Comparison of ENCODE assay signal across 8 mouse cellular contexts in the genomic region with DNA sequence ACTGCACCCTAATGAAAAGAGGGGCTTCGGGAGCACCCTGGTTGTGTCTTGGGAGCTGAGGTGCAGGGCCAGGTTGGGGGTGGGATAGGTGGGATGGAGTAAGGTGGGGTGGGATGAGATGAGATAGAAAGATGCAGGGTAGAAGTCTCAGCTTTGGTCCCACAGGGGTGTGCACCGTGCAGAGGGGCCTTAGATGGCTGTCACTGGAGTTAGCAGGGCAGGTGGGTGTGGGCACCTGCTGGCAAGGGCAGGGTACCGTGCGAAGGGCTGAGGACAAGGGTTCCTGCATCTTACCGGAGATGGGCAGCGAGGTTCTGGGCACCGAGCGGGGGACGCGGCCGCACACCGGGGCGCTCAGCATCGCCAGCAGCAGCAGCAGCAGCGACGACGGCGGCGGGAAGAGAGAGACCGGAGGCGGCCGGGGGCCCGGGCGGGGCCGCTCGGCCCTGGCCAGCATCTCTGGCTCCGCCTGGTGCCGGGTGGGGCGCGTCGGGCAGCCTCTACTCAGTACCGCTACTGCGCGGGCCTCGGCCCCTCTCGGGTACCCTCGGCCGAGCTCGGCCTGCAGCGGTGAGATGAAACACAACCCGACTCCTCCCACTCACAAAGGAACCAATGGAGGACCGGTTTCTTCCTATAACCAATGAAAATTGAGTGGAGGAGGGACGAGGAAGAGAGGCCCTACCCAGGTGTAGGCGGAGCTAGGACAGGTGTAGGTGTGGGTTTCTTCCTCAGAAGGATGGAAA. TPM values are rescaled to one million over a fixed set of nuclear protein-coding genes. Genes with fewer than 3 reads are reported as not detected.
A peak's percentile ranks its signal among the peaks of the same experiment; 100 is the strongest.
DNase-seq lines count a peak whose midpoint lies in the region; ATAC-seq lines count a peak whose summit lies in the region.

A gene (minus strand): TSS at position 603 of the 746 bp plus-strand sequence.

- DNase-seq in ovary, postnatal 36 days (ENCODE audit: low spot score): peak; percentile 32
- DNase-seq in ovary, postnatal 10 days (ENCODE audit: low spot score): no peak
- peak; percentile 87 for DNase-seq in embryo, embryonic 11 days
- DNase-seq in kidney, postnatal 10 days: peak; percentile 69
- DNase-seq in testis, postnatal 10 days (ENCODE audit: low spot score): peak; percentile 72

- H3K4me2 ChIP-seq in heart, embryonic 14.5 days (ENCODE audit: low read length): peak within 1 kb of the TSS; percentile 81
- peak within 1 kb of the TSS; percentile 91 for H3K4me2 ChIP-seq in limb, embryonic 15.5 days
- peak within 1 kb of the TSS; percentile 77 for H3K4me2 ChIP-seq in midbrain, embryonic 16.5 days (ENCODE audit: low read length)

- H3K9ac ChIP-seq in heart, embryonic 14.5 days (ENCODE audit: low read length): peak within 1 kb of the TSS; percentile 62; the same call in 1 of the 2 replicates
- H3K9ac ChIP-seq in limb, embryonic 15.5 days: peak within 1 kb of the TSS; percentile 42
- peak within 1 kb of the TSS; percentile 95 for H3K9ac ChIP-seq in midbrain, embryonic 16.5 days (ENCODE audit: low read depth, low read length)

- no peaks in the 10 kb centered on the region for H3K36me3 ChIP-seq in heart, embryonic 14.5 days (ENCODE audit: control insufficient read depth, insufficient read depth, low read length)
- H3K36me3 ChIP-seq in limb, embryonic 15.5 days: no peaks in the 10 kb centered on the region
- H3K36me3 ChIP-seq in midbrain, embryonic 16.5 days (ENCODE audit: control insufficient read depth, insufficient read depth, low read length): peaks cover 5% of the 10 kb centered on the region; the same call in 1 of the 2 replicates

- WGBS in heart, embryonic 14.5 days: 4% methylated on average over 41 of the region's 44 CpGs
- 2% methylated on average over 42 of the region's 44 CpGs for WGBS in limb, embryonic 15.5 days
- WGBS in midbrain, embryonic 16.5 days: 3% methylated on average over 39 of the region's 44 CpGs

- ATAC-seq in heart, embryonic 14.5 days (ENCODE audit: insufficient number of reproducible peaks, insufficient read depth, low FRiP score, low read depth): no peak
- ATAC-seq in limb, embryonic 15.5 days (ENCODE audit: insufficient number of reproducible peaks, low FRiP score, low TSS enrichment, low read depth): peak; percentile 83
- ATAC-seq in midbrain, embryonic 16.5 days: peak; percentile 99

- peak within 1 kb of the TSS; percentile 36 to 44 for H3K4me3 ChIP-seq in heart, embryonic 14.5 days (ENCODE audit: control insufficient read depth in 1 of 2, insufficient read depth in 1 of 2, low read depth in 1 of 2, low read length in 2 of 2)
- H3K4me3 ChIP-seq in limb, embryonic 15.5 days: peak within 1 kb of the TSS; percentile 52
- H3K4me3 ChIP-seq in midbrain, embryonic 16.5 days (ENCODE audit: low read depth, low read length): peak within 1 kb of the TSS; percentile 80

- 0 out of 2 replicates have a peak, but pooled peaks cover 3% of the 10 kb centered on the region for H3K9me3 ChIP-seq in heart, embryonic 14.5 days (ENCODE audit: control insufficient read depth, low read length)
- H3K9me3 ChIP-seq in limb, embryonic 15.5 days: no peaks in the 10 kb centered on the region
- no peaks in the 10 kb centered on the region for H3K9me3 ChIP-seq in midbrain, embryonic 16.5 days (replicated peaks; ENCODE audit: control insufficient read depth, low read length, poor library complexity, severe bottlenecking)

- H3K4me1 ChIP-seq in heart, embryonic 14.5 days (ENCODE audit: control insufficient read depth in 2 of 2, insufficient read depth in 2 of 2, low read length in 2 of 2): no peaks in the 10 kb centered on the region; a peak in 1 of 4 replicates
- H3K4me1 ChIP-seq in limb, embryonic 15.5 days: peaks cover 7% of the 10 kb centered on the region; the same call in 1 of the 2 replicates
- H3K4me1 ChIP-seq in midbrain, embryonic 16.5 days (ENCODE audit: control insufficient read depth, insufficient read depth, low read length): peaks cover 5% of the 10 kb centered on the region; the same call in 1 of the 2 replicates

- H3K27me3 ChIP-seq in heart, embryonic 14.5 days (ENCODE audit: control insufficient read depth, insufficient read depth, low read length): peaks cover 45% of the 10 kb centered on the region
- peaks cover 16% of the 10 kb centered on the region for H3K27me3 ChIP-seq in limb, embryonic 15.5 days
- no peaks in the 10 kb centered on the region for H3K27me3 ChIP-seq in midbrain, embryonic 16.5 days (ENCODE audit: control insufficient read depth, insufficient read depth, low read depth, low read length)

- H3K27ac ChIP-seq in heart, embryonic 14.5 days (replicated peaks in 1 of 2; ENCODE audit: control insufficient read depth in 1 of 2, insufficient read depth in 1 of 2, low read depth in 2 of 2, low read length in 2 of 2): no peak within 1 kb of the TSS
- H3K27ac ChIP-seq in limb, embryonic 15.5 days: no peak within 1 kb of the TSS
- peak within 1 kb of the TSS; percentile 75 for H3K27ac ChIP-seq in midbrain, embryonic 16.5 days (ENCODE audit: low read length)

RNA-seq across cellular contexts. Expression of the gene that starts here (rescaled TPM):
- not detected in 2 replicates for polyA plus RNA-seq in heart, embryonic 14.5 days (2014; fragmentation: Nextera tagmentation; extraction: Ambion mirVana)
- polyA plus RNA-seq in limb, embryonic 15.5 days (2015; fragmentation: Nextera tagmentation; extraction: Ambion mirVana): 1.5 and 2.1 TPM in 2 replicates
- polyA plus RNA-seq in midbrain, embryonic 16.5 days (2015; fragmentation: Nextera tagmentation; extraction: Ambion mirVana): 18.9 and 20.3 TPM in 2 replicates

Comparison
In these comparisons a context has a peak if more than half of its experiments do, and no peak if none do; other contexts are left out.
1. H3K9ac ChIP-seq: peak in every context shown above with its lines; median percentile 95 in midbrain, embryonic 16.5 days; 62 in heart, embryonic 14.5 days; 42 in limb, embryonic 15.5 days.